Mouse (Mus musculus) NIH3T3 (cell line): ENCODE measurements around the gene Prdm2.

ENCODE experiments used
- DNase-seq: peaks from one replicate; pipeline ENCODE4 v3.0.0-alpha.2; 2012; ENCODE audit warnings: low read depth

Prdm2 gene

GRCm38 (mm10) chr4:143106566-143106965 lies 106.2 kb downstream of the Prdm2 start:
- no peak for DNase-seq

DNA sequence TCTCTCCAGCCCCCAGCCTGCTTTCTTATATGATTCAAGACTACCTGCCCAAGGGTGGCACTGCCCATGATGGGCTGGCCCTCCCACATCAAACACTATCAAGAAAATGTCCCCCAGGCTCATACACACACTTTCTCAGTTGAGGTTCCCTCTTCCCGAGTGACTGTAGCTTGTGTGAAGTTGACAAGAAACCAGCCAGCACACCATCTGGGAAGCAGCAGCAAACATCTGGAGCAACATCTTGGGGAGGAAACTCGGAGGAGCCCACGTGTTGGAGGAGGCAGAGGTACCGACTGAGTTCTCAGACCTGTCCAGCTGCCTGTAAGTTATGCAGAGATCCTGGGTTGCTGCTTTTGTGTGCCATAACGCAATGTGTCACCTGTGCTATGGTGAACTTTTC lies 108.1 kb downstream of the Prdm2 start:
- DNase-seq = no peak

DNA sequence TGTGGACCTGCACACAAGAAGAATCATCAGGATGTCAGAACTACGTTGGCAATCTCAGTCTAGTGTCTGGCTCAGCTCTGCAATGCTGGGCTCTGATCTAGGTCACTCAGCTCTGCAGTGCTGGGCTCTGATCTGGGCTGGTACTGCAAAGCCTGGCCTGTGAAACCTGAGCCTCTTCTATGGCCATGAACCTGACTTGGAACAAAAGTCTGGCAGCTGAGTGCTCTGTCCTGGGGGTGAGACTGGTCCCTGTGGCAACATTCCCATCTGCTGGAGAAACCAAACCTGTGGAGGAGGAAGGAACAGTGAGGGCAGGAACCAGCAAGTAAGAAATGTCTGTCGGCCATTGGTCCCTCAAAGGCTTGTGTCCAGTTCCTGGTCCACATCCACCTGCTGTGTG lies 109.0 kb downstream of the Prdm2 start:
- DNase-seq = no peak

DNA sequence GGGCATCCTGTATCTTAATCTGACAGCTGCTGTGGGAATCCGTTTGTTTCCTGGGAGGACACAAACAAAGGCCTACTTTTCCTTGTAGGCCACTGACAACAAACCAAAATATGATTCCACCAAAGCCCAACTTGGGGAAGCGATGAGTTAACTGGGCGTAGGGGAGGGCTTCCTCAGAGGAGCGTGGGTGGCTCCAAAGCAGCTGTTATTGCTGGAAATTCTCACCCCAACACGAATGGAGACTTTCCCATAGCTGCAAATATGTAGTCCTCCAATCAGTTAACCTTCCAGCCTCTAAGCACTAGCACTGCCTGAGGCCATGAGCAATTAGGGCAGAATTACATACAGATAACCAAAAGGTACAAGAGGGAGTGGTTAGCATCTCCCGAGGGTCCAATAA lies 112.6 kb downstream of the Prdm2 start:
- no peak for DNase-seq

DNA sequence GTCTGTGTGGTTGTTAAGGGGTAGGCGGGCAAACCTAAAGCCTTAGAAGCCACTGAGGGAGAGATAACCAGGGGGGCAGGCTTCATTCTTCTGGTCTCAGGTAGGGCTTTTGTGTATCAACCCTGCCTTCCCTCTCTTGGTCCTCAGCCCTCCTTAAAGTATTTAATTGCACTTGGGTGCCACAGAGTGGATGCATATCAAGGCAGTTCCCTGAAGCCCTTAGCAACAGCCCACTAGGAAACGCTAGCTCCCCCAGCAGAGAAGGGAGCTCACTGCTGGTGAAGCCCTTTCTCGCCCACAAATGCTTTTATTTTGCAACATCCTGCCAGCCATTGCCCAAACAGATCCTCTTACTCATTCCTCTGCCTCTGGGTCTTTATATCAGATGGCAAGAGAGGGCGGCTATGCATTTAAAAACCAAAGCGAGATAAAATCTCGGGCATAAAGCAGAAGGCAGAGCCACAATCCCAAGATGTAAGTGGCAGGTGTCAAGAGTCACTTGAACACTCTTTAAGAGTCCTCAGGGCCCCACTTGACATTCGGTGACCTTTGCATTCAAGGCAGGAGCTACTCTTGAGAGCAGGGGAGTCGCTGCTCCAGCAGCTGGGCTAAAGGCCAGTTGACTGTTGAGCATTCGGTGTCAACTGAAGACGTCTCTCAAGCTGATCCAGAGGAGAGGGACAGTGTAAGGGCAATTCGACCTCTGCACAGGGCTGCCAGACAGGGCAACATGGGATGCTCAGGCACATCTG lies 113.3 kb downstream of the Prdm2 start:
- no peak for DNase-seq

GRCm38 (mm10) chr4:143092082-143092701 lies 120.6 kb downstream of the Prdm2 start:
- DNase-seq = no peak

DNA sequence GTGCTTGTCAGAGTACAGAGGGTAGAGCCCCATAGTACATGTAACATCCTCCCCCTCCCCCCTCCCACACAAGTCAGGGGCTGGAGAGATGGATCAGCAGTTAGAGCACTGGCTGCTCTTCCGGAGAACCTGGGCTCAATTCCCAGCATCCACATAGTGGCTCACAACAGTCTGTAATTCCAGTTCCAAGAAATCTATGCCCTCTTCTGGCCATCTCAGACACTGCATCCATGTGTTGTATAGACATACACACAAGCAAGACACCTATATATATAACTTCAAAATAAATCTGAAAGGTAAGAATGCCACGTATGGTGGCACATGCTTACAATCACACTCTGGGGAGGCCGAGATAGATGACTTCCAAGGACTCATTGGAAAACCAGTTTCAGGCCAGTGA lies 122.2 kb downstream of the Prdm2 start:
- no peak for DNase-seq

GRCm38 (mm10) chr4:143074071-143074765 lies 138.6 kb downstream of the Prdm2 start:
- DNase-seq = no peak

DNA sequence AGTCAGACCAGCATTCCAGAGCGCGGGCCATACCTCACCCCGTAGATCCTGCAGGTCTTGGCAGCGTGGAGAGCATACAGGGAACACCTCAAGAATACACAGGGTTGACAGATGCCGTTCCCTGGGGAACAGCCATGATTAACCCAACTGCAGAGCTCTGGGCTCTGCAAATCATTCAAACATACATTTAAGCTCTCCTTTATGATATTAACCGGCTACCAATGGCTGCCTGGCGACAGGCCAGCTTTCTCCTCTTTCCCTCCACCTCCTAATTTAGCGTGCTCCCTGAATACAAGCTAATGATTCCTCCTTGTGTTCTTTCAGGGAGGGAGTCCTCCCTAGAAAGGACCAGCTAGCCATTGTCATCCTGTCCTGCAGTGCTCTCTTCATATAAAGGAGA lies 141.0 kb downstream of the Prdm2 start:
- peak; percentile 9 for DNase-seq

DNA sequence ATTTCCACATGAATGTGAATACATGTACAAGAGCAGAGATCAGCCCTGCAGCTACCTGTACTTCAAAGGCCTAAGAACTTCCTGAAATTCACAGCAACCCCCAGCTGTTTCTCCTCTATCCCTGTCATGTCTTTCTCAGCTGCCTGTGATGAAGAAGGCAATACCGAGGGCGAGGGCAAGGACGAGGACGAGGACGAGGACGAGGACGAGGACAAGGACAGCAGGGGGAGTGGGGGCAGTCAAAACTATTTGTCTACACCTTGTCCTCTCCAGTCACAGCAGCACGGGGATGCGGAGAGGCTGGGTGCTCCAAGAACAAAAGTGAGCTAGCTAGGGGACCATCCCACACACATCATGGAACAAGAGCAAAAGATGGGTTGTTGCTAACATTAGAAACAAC lies 145.8 kb downstream of the Prdm2 start:
- DNase-seq = no peak

- no peak for DNase-seq
Measured at GRCm38 (mm10) chr4:143058765-143059344, 153.9 kb downstream of the Prdm2 start.
